Mouse (Mus musculus) limb, embryonic 11.5 days (tissue): Measurements from ENCODE around the gene Tma7. TPM values are rescaled to one million over a fixed set of nuclear protein-coding genes. Genes with fewer than 3 reads are reported as not detected.

Experiments used
- ATAC-seq: fragments of 200-750 bp; cut with Nextera tagmentation; 2 replicates; pipeline ENCODE4 v1.8.0; 2017; ENCODE audit warnings: low read depth; ENCODE audit not compliant: insufficient number of reproducible peaks, low FRiP score, low TSS enrichment
- DNase-seq: peaks from one replicate; pipeline ENCODE4 v3.0.0-alpha.2; 2015; ENCODE audit warnings: low spot score
- H3K27ac ChIP-seq: fragments of 300-500 bp; sonication (generic); replicated peaks from 2 replicates; pipeline ENCODE4 v1.5.1; 2014; ENCODE audit warnings: low read depth, mild to moderate bottlenecking, low read length
- H3K27me3 ChIP-seq: fragments of 300-500 bp; sonication (generic); 2 replicates; pipeline ENCODE4 v1.6.1; 2014; ENCODE audit warnings: mild to moderate bottlenecking, low read length, mixed read lengths; ENCODE audit not compliant: control insufficient read depth, insufficient read depth
- H3K36me3 ChIP-seq: fragments of 300-500 bp; sonication (generic); 2 replicates; pipeline ENCODE4 v1.6.1; 2014; ENCODE audit warnings: mild to moderate bottlenecking, low read length, moderate library complexity, mixed read lengths; ENCODE audit not compliant: control insufficient read depth, insufficient read depth
- H3K4me1 ChIP-seq: fragments of 300-500 bp; sonication (generic); 2 replicates; pipeline ENCODE4 v1.6.1; 2014; ENCODE audit warnings: low read length, mixed read lengths; ENCODE audit not compliant: control insufficient read depth, insufficient read depth
- H3K4me2 ChIP-seq: fragments of 300-500 bp; sonication (generic); 2 replicates; pipeline ENCODE4 v1.6.1; 2014; ENCODE audit warnings: low read depth, mild to moderate bottlenecking, moderate library complexity; ENCODE audit not compliant: severe bottlenecking
- H3K4me3 ChIP-seq: fragments of 300-500 bp; sonication (generic); 2 replicates; pipeline ENCODE4 v1.5.1; 2014; ENCODE audit warnings: low read depth, low read length
- H3K9ac ChIP-seq: fragments of 300-500 bp; sonication (generic); 2 replicates; pipeline ENCODE4 v1.6.1; 2014; ENCODE audit warnings: mild to moderate bottlenecking, low read length
- H3K9me3 ChIP-seq: fragments of 300-500 bp; sonication (generic); 2 replicates; pipeline ENCODE4 v1.6.1; 2016; ENCODE audit warnings: low read length; ENCODE audit not compliant: control insufficient read depth
- WGBS: fragments of 180-500 bp; shearing (Covaris S2); extraction: QIAGEN DNeasy Blood & Tissue Kit; methylation state at CpG from one replicate; pipeline ENCODE4 v1.1.7; 2014; 5-methylcytosine and 5-hydroxymethylcytosine counted together
- polyA plus RNA-seq: library from polyadenylated mRNA; unstranded; fragments of >200 nt; fragmentation: Nextera tagmentation; extraction: Ambion mirVana; gene quantifications from 2 replicates; pipeline ENCODE4 v1.2.1, GENCODE M21; 2014

Gene Tma7
- polyA plus RNA-seq, 1 experiment from 2014 or later, result 871 TPM

DNA sequence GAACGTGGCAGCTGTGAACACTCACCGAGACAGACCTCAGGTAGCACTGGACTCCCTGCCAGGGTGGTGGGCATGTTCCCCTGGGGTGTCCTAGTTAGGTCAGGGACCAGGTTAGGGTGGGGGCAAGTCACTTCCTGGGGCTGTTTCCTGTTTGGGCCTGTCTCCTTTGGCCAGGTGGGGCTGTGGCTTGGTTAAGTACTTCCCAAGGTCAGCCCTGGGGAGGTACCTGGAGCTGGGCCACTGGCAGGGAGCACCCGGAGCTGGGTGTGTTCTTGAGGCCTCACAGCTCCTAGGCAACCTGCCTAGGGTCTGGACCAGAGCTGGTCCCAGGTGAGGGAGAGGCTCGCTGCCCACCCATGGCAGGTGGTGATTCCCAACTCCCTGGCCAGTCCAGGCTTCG, 53.5 kb downstream of the Tma7 start:
- DNase-seq (no peak), ATAC-seq (no peak)
- Histone ChIP-seq H3K36me3 (no peaks in the 10 kb centered on the region), H3K4me2 (no peak overlapping the region), H3K27me3 (no peaks in the 10 kb centered on the region), H3K27ac (no peak overlapping the region), H3K4me3 (no peak overlapping the region), H3K4me1 (no peaks in the 10 kb centered on the region), H3K9me3 (no peaks in the 10 kb centered on the region), H3K9ac (no peak overlapping the region)
- 79% methylated on average over 5 of the region's 5 CpGs for WGBS

- H3K4me2 ChIP-seq, result no peak overlapping the region
- H3K27ac ChIP-seq, result no peak overlapping the region
- no peaks in the 10 kb centered on the region for H3K4me1 ChIP-seq
- H3K4me3 ChIP-seq, result no peak overlapping the region
- ATAC-seq (no peak), DNase-seq (no peak)
- H3K27me3 ChIP-seq, result no peaks in the 10 kb centered on the region
- WGBS, result 79% methylated on average over 3 of the region's 3 CpGs
- H3K9ac ChIP-seq, result no peak overlapping the region
- no peaks in the 10 kb centered on the region for H3K9me3 ChIP-seq
- H3K36me3 ChIP-seq, result no peaks in the 10 kb centered on the region
These were observed 54.0 kb downstream of the Tma7 start for GRCm38 (mm10) chr9:109028421-109028820.

GRCm38 (mm10) chr9:109027521-109027920, 54.9 kb downstream of the Tma7 start:
- no peaks in the 10 kb centered on the region for H3K27me3 ChIP-seq
- ATAC-seq, result no peak
- H3K36me3 ChIP-seq, result no peaks in the 10 kb centered on the region
- H3K4me1 ChIP-seq, result no peaks in the 10 kb centered on the region
- H3K4me2 ChIP-seq, result no peak overlapping the region
- WGBS, result 86% methylated on average over 8 of the region's 8 CpGs
- H3K9me3 ChIP-seq, result no peaks in the 10 kb centered on the region
- DNase-seq, result no peak
- no peak overlapping the region for H3K27ac ChIP-seq
- no peak overlapping the region for H3K9ac ChIP-seq
- H3K4me3 ChIP-seq, result no peak overlapping the region

Other genes starting within 250 kb of the Tma7 start
- 12.5 and 13.5 TPM in 2 replicates for gene Slc26a6, start 229.3 kb downstream of the Tma7 start, polyA plus RNA-seq
- gene Tmem89, start 168.0 kb downstream of the Tma7 start, polyA plus RNA-seq, result not detected in 2 replicates
- gene Uqcrc1, start 146.0 kb downstream of the Tma7 start, polyA plus RNA-seq, result 463 and 485 TPM in 2 replicates
- 4.7 and 5.0 TPM in 2 replicates for gene Col7a1, start 129.0 kb downstream of the Tma7 start, polyA plus RNA-seq
- gene Ucn2, start 96.6 kb downstream of the Tma7 start, polyA plus RNA-seq, result 0.21 TPM in 1 of 2 replicates, not detected in the other
- 9.4 and 13.3 TPM in 2 replicates for gene Pfkfb4, start 90.8 kb downstream of the Tma7 start, polyA plus RNA-seq
- 38.9 and 43.3 TPM in 2 replicates for gene Shisa5, start 44.0 kb downstream of the Tma7 start, polyA plus RNA-seq
- gene Trex1, start 22.9 kb downstream of the Tma7 start, polyA plus RNA-seq, result 5.5 and 8.2 TPM in 2 replicates
- 28.4 and 30.6 TPM in 2 replicates for gene Atrip, start 8.5 kb downstream of the Tma7 start, polyA plus RNA-seq
- gene Ccdc51, start 94 bp downstream of the Tma7 start, polyA plus RNA-seq, result 13.9 and 14.9 TPM in 2 replicates
- 13.7 and 15.2 TPM in 2 replicates for gene Plxnb1, start 12.8 kb upstream of the Tma7 start, polyA plus RNA-seq
- not detected in 2 replicates for gene Fbxw21, start 79.5 kb upstream of the Tma7 start, polyA plus RNA-seq
- not detected in 2 replicates for gene Fbxw13, start 113.4 kb upstream of the Tma7 start, polyA plus RNA-seq
- gene Fbxw20, start 152.2 kb upstream of the Tma7 start, polyA plus RNA-seq, result not detected in 2 replicates
- not detected in 2 replicates for gene Fbxw14, start 205.1 kb upstream of the Tma7 start, polyA plus RNA-seq